Mouse (Mus musculus): Measurements from ENCODE around the gene Pcca.
A peak's percentile ranks its signal among the peaks of the same experiment; 100 is the strongest.

The Pcca gene

DNA sequence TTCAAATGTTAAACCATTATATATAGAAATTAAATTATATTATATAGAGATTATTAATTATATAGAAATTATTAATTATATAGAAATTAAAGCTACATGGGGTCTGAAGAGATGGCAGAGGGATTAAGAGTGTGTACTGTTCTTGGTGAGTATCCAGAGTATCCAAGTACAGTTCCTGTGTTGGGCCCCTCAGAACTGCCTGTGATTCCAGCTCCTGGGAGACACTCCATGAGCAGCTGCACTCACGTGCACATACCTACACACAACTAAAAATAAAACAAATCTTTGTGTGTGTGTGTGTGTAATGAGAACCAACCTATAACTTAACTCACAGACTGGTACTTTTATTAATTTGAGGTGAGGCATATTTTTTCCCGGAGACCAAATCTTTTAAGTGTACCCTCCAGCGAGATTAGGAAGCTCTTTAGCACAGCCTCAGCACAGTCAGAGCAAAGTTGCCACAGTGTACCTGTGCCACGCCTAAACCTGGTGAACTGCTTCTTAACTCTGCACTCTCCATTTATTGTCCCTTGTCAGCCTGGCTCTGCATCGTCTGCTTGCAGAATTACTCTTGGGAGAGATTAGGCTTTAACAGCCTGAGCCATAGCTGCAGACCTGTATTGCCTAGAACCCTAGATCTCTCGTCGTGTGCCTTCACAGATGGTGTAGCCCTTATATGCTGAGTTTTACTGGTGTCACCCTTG lies 301.5 kb downstream of the Pcca start:
- no peak for DNase-seq (ENCODE audit: low spot score in 2 of 2)

GRCm38 (mm10) chr14:122836221-122836620 lies 302.1 kb downstream of the Pcca start:
- DNase-seq (ENCODE audit: low spot score in 2 of 2): no peak

- no peak for DNase-seq (ENCODE audit: low spot score in 2 of 2)
Measured at GRCm38 (mm10) chr14:122837018-122837417, 302.9 kb downstream of the Pcca start.

DNA sequence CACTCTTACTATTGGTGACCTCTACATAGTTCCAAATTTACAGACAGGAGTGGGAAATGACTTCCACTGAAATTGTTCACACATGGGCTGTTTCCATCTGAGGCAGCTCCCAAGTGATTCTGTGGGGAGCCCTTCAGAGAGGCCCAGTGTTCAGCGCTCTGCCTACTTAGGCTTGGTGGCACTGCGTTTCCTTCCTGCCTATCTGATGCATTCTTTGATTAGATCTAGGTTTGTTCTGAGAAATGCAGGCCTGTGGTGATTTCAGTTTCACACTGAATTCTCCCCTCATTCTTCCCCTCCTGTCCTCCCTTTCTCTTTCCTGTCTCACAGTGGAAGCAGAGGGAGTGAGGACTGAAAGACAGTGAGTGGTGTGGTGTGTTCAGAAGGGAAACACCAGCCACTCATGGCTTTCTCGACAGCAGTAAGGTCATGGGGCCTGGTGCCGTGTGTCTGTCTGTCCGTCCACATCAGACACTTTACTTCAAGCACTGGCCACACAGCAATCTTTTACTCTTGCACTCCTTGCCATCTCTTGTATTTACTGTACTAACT lies 318.5 kb downstream of the Pcca start:
- DNase-seq (ENCODE audit: low spot score in 2 of 2): no peak

- DNase-seq (ENCODE audit: low spot score in 2 of 2): no peak
Measured at GRCm38 (mm10) chr14:122859792-122860191, 325.7 kb downstream of the Pcca start.

DNA sequence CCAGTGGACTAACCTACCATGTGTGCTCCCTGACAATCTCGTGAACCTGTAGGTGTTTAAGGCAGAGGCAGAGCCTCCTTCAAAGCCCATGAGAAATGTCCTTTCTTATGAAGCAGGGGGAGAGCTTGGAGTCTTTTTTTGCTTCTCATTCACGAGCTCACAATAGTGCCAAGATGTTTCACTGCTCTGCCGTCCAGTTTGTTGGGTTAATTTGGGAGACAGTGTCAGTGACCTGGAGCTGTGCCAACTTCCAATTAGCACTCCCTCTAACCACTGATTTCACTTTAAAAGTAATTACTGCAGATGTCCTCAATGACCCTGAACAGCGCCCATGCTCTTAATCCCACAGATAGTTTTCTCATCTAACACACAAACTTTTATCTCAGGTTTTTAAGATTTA lies 328.5 kb downstream of the Pcca start:
- DNase-seq (ENCODE audit: low spot score in 2 of 2): no peak

DNA sequence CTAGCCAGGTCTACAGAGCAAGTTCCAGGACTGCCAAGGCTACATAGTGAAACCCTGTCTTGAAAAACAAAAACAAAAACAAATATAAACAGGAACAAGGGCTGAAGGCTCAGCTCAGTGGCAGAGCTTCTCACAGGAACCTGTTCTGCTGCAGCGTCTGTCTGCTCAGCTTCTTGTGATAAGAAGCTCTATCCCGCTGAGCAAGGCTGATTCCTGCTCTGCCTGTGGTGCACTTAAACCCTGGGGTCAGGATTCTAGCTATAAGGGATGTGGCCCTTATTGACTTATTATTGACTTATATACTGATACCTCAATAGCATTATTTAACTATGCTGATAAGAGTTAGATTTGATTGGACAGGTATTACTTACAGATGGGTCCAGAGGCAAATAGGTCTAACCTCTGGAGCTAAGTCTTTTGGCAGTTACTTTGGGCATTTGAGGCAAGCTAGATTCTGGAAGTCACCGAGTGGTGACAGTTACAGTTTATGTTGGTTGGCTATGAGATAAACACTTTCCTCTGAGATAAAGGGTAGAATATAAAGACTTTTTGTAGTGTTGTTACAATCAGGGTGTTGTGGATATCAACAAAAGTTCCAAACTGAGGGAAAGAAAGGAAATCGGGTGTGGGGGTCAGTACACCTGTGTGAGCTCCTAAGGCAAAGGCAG lies 331.5 kb downstream of the Pcca start:
- DNase-seq (ENCODE audit: low spot score in 2 of 2): no peak

DNA sequence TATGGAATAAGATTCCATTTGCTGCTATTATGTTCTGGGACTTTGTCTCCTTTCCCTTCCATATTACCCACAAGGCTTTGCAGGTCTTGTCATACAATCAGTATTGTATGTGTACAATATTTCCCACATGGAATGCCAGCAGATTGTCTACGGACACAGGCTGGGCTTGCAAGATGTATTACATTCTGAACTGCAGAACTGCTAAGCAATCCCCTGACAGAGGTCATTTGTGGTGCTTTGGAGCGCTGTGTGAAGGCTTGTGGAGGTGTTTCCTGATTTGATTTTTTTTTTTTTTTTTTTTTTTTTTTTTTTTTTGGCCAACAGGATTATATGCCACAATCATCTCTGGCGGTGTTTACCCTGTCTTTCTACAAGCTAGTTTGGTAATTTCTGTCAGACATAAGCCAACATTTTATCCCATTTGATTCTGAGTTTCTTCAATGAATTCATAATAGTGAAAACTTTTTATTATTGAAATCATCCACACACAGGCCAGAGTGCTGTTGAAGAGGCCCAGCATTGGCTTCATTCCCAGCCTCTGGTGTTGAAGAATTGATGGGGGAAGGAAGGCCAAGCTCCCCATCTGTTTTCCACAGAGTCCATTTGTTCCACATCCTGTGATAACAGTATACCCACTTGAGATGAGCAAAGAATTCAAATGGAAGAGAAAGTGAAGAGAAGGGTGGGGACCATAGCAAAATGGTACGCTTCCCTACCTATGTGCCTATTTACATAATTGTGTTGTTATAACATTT lies 333.6 kb downstream of the Pcca start:
- no peak for DNase-seq (ENCODE audit: low spot score in 2 of 2)

DNA sequence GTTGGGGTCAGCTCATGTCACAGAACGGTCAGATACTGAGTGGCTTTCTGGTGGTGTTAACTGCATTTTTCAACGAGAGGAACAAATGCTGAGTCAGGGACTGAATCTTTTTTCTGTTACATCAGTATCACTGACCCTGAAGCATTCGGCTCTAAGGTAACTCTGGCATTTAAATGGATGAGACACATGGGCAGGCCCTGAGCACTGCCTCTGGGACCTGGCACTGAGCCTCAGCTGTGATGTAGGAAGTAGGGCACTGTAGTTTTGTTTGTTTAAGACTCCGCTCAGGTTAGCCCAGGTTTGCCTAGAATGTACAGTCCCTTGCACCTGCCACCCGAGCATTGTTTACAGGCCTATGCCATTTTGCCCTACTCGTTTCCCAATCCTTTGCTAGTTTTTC lies 335.7 kb downstream of the Pcca start:
- DNase-seq (ENCODE audit: low spot score in 2 of 2): no peak

- DNase-seq (ENCODE audit: low spot score in 2 of 2): no peak
Measured at GRCm38 (mm10) chr14:122871841-122872580, 337.9 kb downstream of the Pcca start.

- DNase-seq (ENCODE audit: low spot score in 2 of 2): no peak
Measured at GRCm38 (mm10) chr14:122872612-122873011, 338.5 kb downstream of the Pcca start.

DNA sequence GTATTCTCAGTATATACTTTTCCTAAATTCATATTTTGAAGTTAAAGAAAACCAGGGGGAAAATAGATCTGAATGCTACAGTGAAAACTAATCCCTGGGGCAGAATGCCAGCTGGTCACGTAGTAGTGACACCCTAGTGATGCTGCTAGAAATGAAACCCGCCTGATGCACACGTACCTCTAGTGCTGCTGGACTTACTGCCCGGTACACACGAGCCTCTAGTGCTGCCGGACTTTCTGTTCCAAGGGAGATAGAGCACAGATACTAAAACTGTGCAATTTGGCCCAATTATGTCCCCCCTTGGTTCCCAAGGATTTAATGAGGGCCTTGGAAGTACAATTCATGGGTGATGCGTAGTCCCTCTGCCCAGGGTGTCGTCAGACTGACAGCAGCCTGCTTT lies 340.9 kb downstream of the Pcca start:
- no peak for DNase-seq (ENCODE audit: low spot score in 2 of 2)

- DNase-seq (ENCODE audit: low spot score in 2 of 2): no peak
Measured at GRCm38 (mm10) chr14:122875636-122876035, 341.5 kb downstream of the Pcca start.

- peak; percentile 47 to 76 for DNase-seq (ENCODE audit: low spot score in 2 of 2)
Measured at GRCm38 (mm10) chr14:122876163-122876562, 342.0 kb downstream of the Pcca start.

DNA sequence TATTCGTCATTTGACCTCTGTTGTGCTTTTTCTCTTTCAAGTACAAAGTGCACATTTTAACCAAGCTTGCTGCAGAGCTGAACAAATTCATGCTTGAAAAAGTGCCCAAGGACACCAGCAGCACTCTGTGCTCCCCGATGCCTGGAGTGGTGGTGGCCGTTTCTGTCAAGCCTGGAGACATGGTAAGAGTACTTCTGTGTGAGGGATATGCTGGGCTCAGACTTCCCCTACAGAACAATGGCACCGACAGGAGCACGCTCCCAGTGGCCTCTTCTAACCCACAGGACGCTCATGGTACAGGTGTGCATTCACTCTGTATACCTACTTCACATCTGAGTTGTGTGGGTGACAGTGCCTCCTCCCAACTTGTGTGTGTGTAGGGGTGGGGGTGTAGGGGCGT lies 342.6 kb downstream of the Pcca start:
- no peak for DNase-seq (ENCODE audit: low spot score in 2 of 2)

DNA sequence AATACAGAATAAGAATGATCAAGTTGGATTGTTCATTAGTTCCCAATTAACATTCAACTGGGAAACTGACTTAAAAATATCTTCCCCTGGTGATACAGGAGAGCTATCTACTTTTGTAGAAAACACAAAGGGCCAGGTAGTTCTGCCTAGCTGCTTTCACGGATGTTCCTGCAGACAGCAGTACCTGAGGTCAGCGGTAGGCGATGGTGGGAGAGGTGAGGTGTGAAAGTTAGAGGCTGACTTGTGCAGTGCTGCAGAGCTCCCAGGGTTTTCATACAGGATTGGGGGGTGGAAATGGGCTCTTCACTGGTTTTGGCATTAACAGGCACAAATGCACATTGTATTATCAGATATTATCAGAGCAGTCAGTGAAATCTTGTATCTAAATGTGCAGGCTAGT lies 343.7 kb downstream of the Pcca start:
- no peak for DNase-seq (ENCODE audit: low spot score in 2 of 2)

GRCm38 (mm10) chr14:122880291-122880690 lies 346.2 kb downstream of the Pcca start:
- DNase-seq (ENCODE audit: low spot score in 2 of 2): no peak

GRCm38 (mm10) chr14:122881699-122882098 lies 347.6 kb downstream of the Pcca start:
- no peak for DNase-seq (ENCODE audit: low spot score in 2 of 2)

DNA sequence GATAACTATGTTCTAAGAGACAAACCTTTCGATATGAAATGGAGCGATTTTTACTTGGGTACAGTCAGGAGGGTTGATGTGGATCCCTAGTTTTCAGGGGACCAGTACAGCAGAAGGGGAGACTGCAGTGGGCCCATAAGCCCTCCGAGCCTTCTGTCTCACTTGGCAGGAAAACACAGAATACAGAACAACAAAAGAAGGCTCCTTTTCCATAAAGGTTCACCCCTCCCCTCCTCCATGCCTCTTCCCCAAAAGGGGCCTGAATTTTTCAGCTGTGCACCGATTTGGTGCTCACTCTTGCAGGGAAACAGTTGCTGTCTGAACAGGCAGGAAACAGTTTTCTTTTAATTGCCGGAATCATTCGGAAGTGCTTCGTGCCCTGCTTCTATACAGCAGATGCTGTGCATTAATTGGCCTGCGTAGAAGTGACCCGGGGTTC lies 348.1 kb downstream of the Pcca start:
- DNase-seq (ENCODE audit: low spot score in 2 of 2): no peak

DNA sequence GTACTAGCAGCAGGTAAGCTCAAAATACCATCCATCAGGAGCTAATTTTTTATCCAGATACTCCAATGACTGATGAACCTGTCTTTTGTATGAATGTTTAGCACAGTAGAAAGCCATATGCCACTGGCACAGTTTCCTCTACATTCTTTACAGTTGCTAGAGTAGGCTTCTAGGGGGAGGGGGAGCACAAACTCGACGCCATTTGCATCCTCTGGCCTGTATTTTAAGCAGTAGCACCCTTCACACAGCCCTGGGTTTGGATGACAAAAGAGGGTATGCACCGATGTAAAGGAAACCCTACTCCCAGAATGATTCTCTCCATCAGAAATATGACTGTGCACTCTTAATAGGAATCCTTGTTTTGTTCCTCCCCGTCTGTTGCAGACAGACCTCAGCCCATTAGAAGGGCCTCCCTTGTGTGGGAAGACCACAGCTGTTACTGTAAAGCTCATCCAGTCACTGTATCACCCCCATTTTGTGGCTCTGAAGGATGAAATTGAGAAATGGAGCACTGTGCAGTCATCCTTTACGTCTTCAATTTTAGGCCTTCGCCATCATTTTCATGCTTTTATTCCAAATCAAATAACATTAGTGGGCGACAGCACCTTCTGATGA lies 348.8 kb downstream of the Pcca start:
- no peak for DNase-seq (ENCODE audit: low spot score in 2 of 2)

DNA sequence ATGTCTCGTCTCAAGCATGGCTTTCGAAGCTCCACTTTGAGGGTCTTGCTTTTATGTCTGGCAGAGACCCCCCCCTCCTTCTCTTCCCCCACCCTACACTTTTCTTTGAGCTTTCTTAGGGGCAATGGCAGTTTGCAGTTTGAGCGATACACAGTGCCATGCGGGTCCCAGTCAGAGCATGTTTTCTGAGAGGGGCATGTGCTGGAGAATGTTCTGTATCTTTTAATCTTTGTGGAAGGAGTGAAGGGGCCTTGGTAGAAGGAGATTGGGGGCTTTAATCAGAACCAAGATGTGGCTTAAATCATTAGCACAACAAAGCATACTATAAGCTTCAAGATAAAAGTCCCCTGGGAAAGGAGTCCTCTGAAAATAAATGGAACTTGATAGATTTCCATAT lies 349.3 kb downstream of the Pcca start:
- no peak for DNase-seq (ENCODE audit: low spot score in 2 of 2)

Data from spleen, postnatal 4 days (tissue).